25 mouse cellular contexts compared by ENCODE assay signal in genomic region chr19:10062292-10062691, GRCm38 (mm10). TPM values are rescaled to one million over a fixed set of nuclear protein-coding genes. Genes with fewer than 3 reads are reported as not detected.
"Had no signal": no experiment of that assay in that cellular context is flagged by ENCODE, and none has a peak within 500 bp of the region (broad histone marks: within the 10 kb centered on the region; RNA-seq: fewer than 3 reads in every experiment).

No protein-coding gene starts in this region.

- ATAC-seq: hindbrain, embryonic 16.5 days; inflammation-experienced regulatory T-cells, adult 6 months; intestine, postnatal 0 days had no signal

- H3K9ac ChIP-seq: heart, embryonic 13.5 days; heart, embryonic 15.5 days; hindbrain, embryonic 12.5 days; hindbrain, embryonic 14.5 days; limb, embryonic 12.5 days had no signal

- H3K27ac ChIP-seq: heart, adult 2 months; heart, embryonic 13.5 days; heart, embryonic 15.5 days; hindbrain, embryonic 10.5 days; hindbrain, embryonic 12.5 days; hindbrain, embryonic 14.5 days; layer of hippocampus, adult 2 months; left cerebral cortex, adult 2 months; limb, embryonic 10.5 days; limb, embryonic 12.5 days had no signal

- H3K9me3 ChIP-seq: heart, embryonic 13.5 days; heart, embryonic 15.5 days; hindbrain, embryonic 10.5 days; hindbrain, embryonic 12.5 days; limb, embryonic 10.5 days; limb, embryonic 12.5 days; liver, embryonic 13.5 days had no signal

- H3K4me2 ChIP-seq: heart, embryonic 11.5 days; heart, embryonic 13.5 days; heart, embryonic 15.5 days; hindbrain, embryonic 12.5 days; hindbrain, embryonic 14.5 days; limb, embryonic 12.5 days; liver, embryonic 13.5 days had no signal

- H3K27me3 ChIP-seq: heart, embryonic 13.5 days; heart, embryonic 15.5 days; hindbrain, embryonic 12.5 days; limb, embryonic 12.5 days; liver, embryonic 13.5 days had no signal

- DNase-seq: gastrocnemius, postnatal 14 days; gastrocnemius, postnatal 36 days; heart, adult 11 months; heart, adult 2 months; heart, postnatal 14 days; heart, postnatal 4 days; kidney, adult 18-20 months; kidney, adult 8-10 months; kidney, postnatal 10 days; kidney, postnatal 25 days; kidney, postnatal 4 days; liver, embryonic 13.5 days had no signal

- H3K4me3 ChIP-seq: heart, adult 2 months; heart, embryonic 13.5 days; heart, embryonic 15.5 days; hindbrain, embryonic 10.5 days; hindbrain, embryonic 12.5 days; layer of hippocampus, adult 2 months; left cerebral cortex, adult 2 months; limb, embryonic 10.5 days; limb, embryonic 12.5 days; liver, embryonic 13.5 days had no signal

RNA-seq across cellular contexts. Expression of gene Fads3, which starts 20.9 kb away (rescaled TPM):
- polyA plus RNA-seq: inflammation-experienced regulatory T-cells, adult 6 months had no signal
